Mouse (Mus musculus) liver, postnatal 0 days (tissue): ENCODE data around the gene Cfap73.

Experiments used
- CTCF ChIP-seq: sonication (generic); IDR thresholded peaks from 2 replicates; pipeline ENCODE4 v1.5.1; 2016; ENCODE audit warnings: antibody characterized with exemption, low read depth
- EP300 ChIP-seq: IDR thresholded peaks from 2 replicates; pipeline ENCODE4 v1.6.1; 2016; ENCODE audit warnings: antibody characterized with exemption, low read depth, mild to moderate bottlenecking

GRCm38 (mm10) chr5:120621078-120621765, 12.8 kb downstream of the Cfap73 start:
- no peak for TF ChIP-seq EP300
- no peak for TF ChIP-seq CTCF
